Mouse (Mus musculus): ENCODE results near the gene Ifrd2. TPM values are rescaled to one million over a fixed set of nuclear protein-coding genes. Genes with fewer than 3 reads are reported as not detected.

Ifrd2 gene
- total and polyA plus RNA-seq, 2 experiments = 21.5 to 54.6 TPM

GRCm38 (mm10) chr9:107617461-107617860 lies 30.0 kb downstream of the Ifrd2 start:
- DNase-seq (ENCODE audit: extremely low read depth, low read depth, low spot score) = no peak
- no peak for TF ChIP-seq CTCF (IDR thresholded peaks at IDR 0.05; ENCODE audit: low read depth, low read length)
- no peak for TF ChIP-seq POLR2A (IDR thresholded peaks at IDR 0.05; ENCODE audit: extremely low read depth, insufficient read depth, low read length)
- Histone ChIP-seq H3K27me3 (ENCODE audit: control insufficient read depth, insufficient read depth, low read length) (no peaks in the 10 kb centered on the region), H3K27ac (replicated peaks; ENCODE audit: insufficient read depth, low read depth, low read length) (no peak overlapping the region), H3K9ac (ENCODE audit: low read depth, low read length) (no peak overlapping the region), H3K4me1 (ENCODE audit: control insufficient read depth, insufficient read depth, low read length) (peaks cover 17% of the 10 kb centered on the region), H3K4me3 (ENCODE audit: insufficient read depth, low read depth, low read length) (no peak overlapping the region), H3K36me3 (ENCODE audit: control insufficient read depth, insufficient read depth, low read length) (no peaks in the 10 kb centered on the region; the same call in 1 of the 2 replicates), H3K79me2 (ENCODE audit: control insufficient read depth, insufficient read depth, low read length) (no peaks in the 10 kb centered on the region)
- 76% methylated on average over 2 of the region's 2 CpGs for WGBS

GRCm38 (mm10) chr9:107618098-107618497 lies 30.7 kb downstream of the Ifrd2 start:
- DNase-seq (ENCODE audit: extremely low read depth, low read depth, low spot score) = no peak
- Histone ChIP-seq H3K4me1 (ENCODE audit: control insufficient read depth, insufficient read depth, low read length) (peaks cover 17% of the 10 kb centered on the region), H3K27ac (replicated peaks; ENCODE audit: insufficient read depth, low read depth, low read length) (peak overlapping the region; percentile 83), H3K79me2 (ENCODE audit: control insufficient read depth, insufficient read depth, low read length) (no peaks in the 10 kb centered on the region), H3K9ac (ENCODE audit: low read depth, low read length) (no peak overlapping the region), H3K36me3 (ENCODE audit: control insufficient read depth, insufficient read depth, low read length) (no peaks in the 10 kb centered on the region; the same call in 1 of the 2 replicates), H3K27me3 (ENCODE audit: control insufficient read depth, insufficient read depth, low read length) (no peaks in the 10 kb centered on the region), H3K4me3 (ENCODE audit: insufficient read depth, low read depth, low read length) (no peak overlapping the region)
- TF ChIP-seq CTCF (IDR thresholded peaks at IDR 0.05; ENCODE audit: low read depth, low read length) (no peak), POLR2A (IDR thresholded peaks at IDR 0.05; ENCODE audit: extremely low read depth, insufficient read depth, low read length) (no peak)
- 78% methylated on average over 6 of the region's 6 CpGs for WGBS

- Histone ChIP-seq H3K79me2 (ENCODE audit: control insufficient read depth, insufficient read depth, low read length) (peaks cover 7% of the 10 kb centered on the region; the same call in 1 of the 2 replicates), H3K27ac (replicated peaks; ENCODE audit: insufficient read depth, low read depth, low read length) (peak overlapping the region; percentile 83), H3K4me3 (ENCODE audit: insufficient read depth, low read depth, low read length) (no peak overlapping the region), H3K27me3 (ENCODE audit: control insufficient read depth, insufficient read depth, low read length) (no peaks in the 10 kb centered on the region), H3K4me1 (ENCODE audit: control insufficient read depth, insufficient read depth, low read length) (peaks cover 17% of the 10 kb centered on the region), H3K9ac (ENCODE audit: low read depth, low read length) (peak overlapping the region; percentile 56), H3K36me3 (ENCODE audit: control insufficient read depth, insufficient read depth, low read length) (no peaks in the 10 kb centered on the region; the same call in 1 of the 2 replicates)
- DNase-seq (ENCODE audit: extremely low read depth, low read depth, low spot score) = peak; percentile 86
- WGBS = 10% methylated on average over 13 of the region's 13 CpGs
- TF ChIP-seq CTCF (IDR thresholded peaks at IDR 0.05; ENCODE audit: low read depth, low read length) (no peak), POLR2A (IDR thresholded peaks at IDR 0.05; ENCODE audit: extremely low read depth, insufficient read depth, low read length) (no peak)
Observed at GRCm38 (mm10) chr9:107618778-107619545, 31.5 kb downstream of the Ifrd2 start.

GRCm38 (mm10) chr9:107619546-107619879 lies 32.1 kb downstream of the Ifrd2 start:
- 56% methylated on average over 13 of the region's 13 CpGs for WGBS
- no peak for TF ChIP-seq POLR2A (IDR thresholded peaks at IDR 0.05; ENCODE audit: extremely low read depth, insufficient read depth, low read length)
- TF ChIP-seq CTCF (IDR thresholded peaks at IDR 0.05; ENCODE audit: low read depth, low read length) = no peak
- no peaks in the 10 kb centered on the region; the same call in 1 of the 2 replicates for H3K36me3 ChIP-seq (ENCODE audit: control insufficient read depth, insufficient read depth, low read length)
- DNase-seq (ENCODE audit: extremely low read depth, low read depth, low spot score) = no peak
- no peak overlapping the region for H3K9ac ChIP-seq (ENCODE audit: low read depth, low read length)
- peak overlapping the region; percentile 55 for H3K27ac ChIP-seq (replicated peaks; ENCODE audit: insufficient read depth, low read depth, low read length)
- H3K4me3 ChIP-seq (ENCODE audit: insufficient read depth, low read depth, low read length) = no peak overlapping the region
- H3K4me1 ChIP-seq (ENCODE audit: control insufficient read depth, insufficient read depth, low read length) = peaks cover 21% of the 10 kb centered on the region
- peaks cover 11% of the 10 kb centered on the region; the same call in 1 of the 2 replicates for H3K79me2 ChIP-seq (ENCODE audit: control insufficient read depth, insufficient read depth, low read length)
- H3K27me3 ChIP-seq (ENCODE audit: control insufficient read depth, insufficient read depth, low read length) = no peaks in the 10 kb centered on the region

GRCm38 (mm10) chr9:107620954-107621353 lies 33.5 kb downstream of the Ifrd2 start:
- H3K36me3 ChIP-seq (ENCODE audit: control insufficient read depth, insufficient read depth, low read length) = no peaks in the 10 kb centered on the region; the same call in 1 of the 2 replicates
- no peak overlapping the region for H3K9ac ChIP-seq (ENCODE audit: low read depth, low read length)
- H3K27ac ChIP-seq (replicated peaks; ENCODE audit: insufficient read depth, low read depth, low read length) = no peak overlapping the region
- no peaks in the 10 kb centered on the region for H3K27me3 ChIP-seq (ENCODE audit: control insufficient read depth, insufficient read depth, low read length)
- no peak for DNase-seq (ENCODE audit: extremely low read depth, low read depth, low spot score)
- TF ChIP-seq CTCF (IDR thresholded peaks at IDR 0.05; ENCODE audit: low read depth, low read length) (no peak), POLR2A (IDR thresholded peaks at IDR 0.05; ENCODE audit: extremely low read depth, insufficient read depth, low read length) (no peak)
- peaks cover 24% of the 10 kb centered on the region for H3K79me2 ChIP-seq (ENCODE audit: control insufficient read depth, insufficient read depth, low read length)
- H3K4me3 ChIP-seq (ENCODE audit: insufficient read depth, low read depth, low read length) = no peak overlapping the region
- H3K4me1 ChIP-seq (ENCODE audit: control insufficient read depth, insufficient read depth, low read length) = peaks cover 24% of the 10 kb centered on the region

GRCm38 (mm10) chr9:107624539-107624938 lies 37.1 kb downstream of the Ifrd2 start:
- Histone ChIP-seq H3K27me3 (ENCODE audit: control insufficient read depth, insufficient read depth, low read length) (no peaks in the 10 kb centered on the region), H3K4me1 (ENCODE audit: control insufficient read depth, insufficient read depth, low read length) (peaks cover 16% of the 10 kb centered on the region), H3K79me2 (ENCODE audit: control insufficient read depth, insufficient read depth, low read length) (peaks cover 49% of the 10 kb centered on the region), H3K9ac (ENCODE audit: low read depth, low read length) (0 out of 2 replicates have a peak overlapping the region, but pooled peaks have one; percentile 9), H3K27ac (replicated peaks; ENCODE audit: insufficient read depth, low read depth, low read length) (peak overlapping the region; percentile 44), H3K4me3 (ENCODE audit: insufficient read depth, low read depth, low read length) (no peak overlapping the region), H3K36me3 (ENCODE audit: control insufficient read depth, insufficient read depth, low read length) (no peaks in the 10 kb centered on the region)
- WGBS = 75% methylated on average over 5 of the region's 5 CpGs
- TF ChIP-seq CTCF (IDR thresholded peaks at IDR 0.05; ENCODE audit: low read depth, low read length) (no peak), POLR2A (IDR thresholded peaks at IDR 0.05; ENCODE audit: extremely low read depth, insufficient read depth, low read length) (no peak)
- no peak for DNase-seq (ENCODE audit: extremely low read depth, low read depth, low spot score)

Measured in liver, adult 2 months (tissue).